Mouse (Mus musculus): ENCODE data around the gene Sptlc2. TPM values are rescaled to one million over a fixed set of nuclear protein-coding genes. Genes with fewer than 3 reads are reported as not detected.

Gene Sptlc2
- total RNA-seq, 2 experiments from 2014 or later: 61.4 to 64.8 TPM

GRCm38 (mm10) chr12:87256629-87257028 lies 131.5 kb downstream of the Sptlc2 start:
- intact Hi-C loops (cut with DNase I): loop anchor here (10.0 kb wide), 1 partner anchor 198 kb away; no protein-coding TSS in a partner anchor
- no peak for DNase-seq (ENCODE audit: extremely low spot score in 1 of 2, low spot score in 2 of 2)

Small RNAs within 50 kb of the gene (microRNA-seq; reads per million reads assigned to microRNA genes)
- gene Gm47293: not detected
- gene Mir3068: 44.6 reads per million, percentile 49 among the genes with 10 or more reads in this experiment

Other genes starting within 250 kb of the Sptlc2 start
- 10 to 100 TPM; 57.8 to 62.2 TPM for gene Gstz1, start 241.2 kb downstream of the Sptlc2 start, total RNA-seq (2021)
- 10 to 100 TPM; 21.0 to 22.8 TPM for gene Pomt2, start 240.4 kb downstream of the Sptlc2 start, total RNA-seq (2021)
- gene Samd15, start 188.6 kb downstream of the Sptlc2 start, total RNA-seq (2021): 1 to 10 TPM; 2.6 to 3.1 TPM
- gene Tmed8, start 187.9 kb downstream of the Sptlc2 start, total RNA-seq (2021): 10 to 100 TPM; 27.5 to 29.9 TPM
- gene Noxred1, start 149.6 kb downstream of the Sptlc2 start, total RNA-seq (2021): under 1 TPM; 0.71 to 0.81 TPM
- 10 to 100 TPM; 60.9 to 61.7 TPM for gene Vipas39, start 122.1 kb downstream of the Sptlc2 start, total RNA-seq (2021)
- gene Ahsa1, start 121.9 kb downstream of the Sptlc2 start, total RNA-seq (2021): 100 to 1,000 TPM; 157 to 158 TPM
- gene Ism2, start 88.7 kb downstream of the Sptlc2 start, total RNA-seq (2021): 1 to 10 TPM in 1 of 2 experiments, under 1 TPM in 1; 0.84 to 1.1 TPM
- 10 to 100 TPM; 89.7 to 95.3 TPM for gene Slirp, start 55.5 kb upstream of the Sptlc2 start, total RNA-seq (2021)
- gene Alkbh1, start 55.7 kb upstream of the Sptlc2 start, total RNA-seq (2021): 10 to 100 TPM; 19.3 to 19.6 TPM
- gene Snw1, start 83.9 kb upstream of the Sptlc2 start, total RNA-seq (2021): 10 to 100 TPM; 44.9 to 48.5 TPM
- not detected for gene Gm5788, start 106.4 kb upstream of the Sptlc2 start, total RNA-seq (2021)
- gene Gm8300, start 126.0 kb upstream of the Sptlc2 start, total RNA-seq (2021): not detected
- gene Oog1, start 214.3 kb upstream of the Sptlc2 start, total RNA-seq (2021): not detected
- gene Gm4027, start 230.5 kb upstream of the Sptlc2 start, total RNA-seq (2021): not detected

Data from left cerebral cortex, postnatal 10 days (tissue).